Mouse (Mus musculus) myocyte (in vitro differentiated cells): Measurements from ENCODE around the gene Rel. TPM values are rescaled to one million over a fixed set of nuclear protein-coding genes. Genes with fewer than 3 reads are reported as not detected.

Experiments used
- H3K27me3 ChIP-seq: one replicate; pipeline ENCODE4 v1.6.1; 2011; ENCODE audit not compliant: control insufficient read depth, insufficient read depth, insufficient read length
- H3K36me3 ChIP-seq: one replicate; pipeline ENCODE4 v1.6.1; 2011; ENCODE audit not compliant: control insufficient read depth, insufficient read depth
- H3K4me2 ChIP-seq: one replicate; pipeline ENCODE4 v1.6.1; 2011; ENCODE audit warnings: low read depth, control low read depth
- H3K4me3 ChIP-seq: one replicate; pipeline ENCODE4 v1.5.1; 2011; ENCODE audit warnings: mild to moderate bottlenecking, control low read depth, moderate library complexity
- H3K79me2 ChIP-seq: one replicate; pipeline ENCODE4 v1.6.1; 2011; ENCODE audit not compliant: control insufficient read depth, insufficient read depth
- H3ac ChIP-seq: one replicate; pipeline ENCODE4 v1.6.1; 2011; ENCODE audit not compliant: control insufficient read depth, insufficient read length
- CEBPB ChIP-seq: IDR thresholded peaks from 2 replicates; pipeline ENCODE4 v1.6.1; 2011; ENCODE audit warnings: mild to moderate bottlenecking, moderate library complexity; ENCODE audit not compliant: poor library complexity, insufficient read depth, severe bottlenecking
- E2F4 ChIP-seq: IDR thresholded peaks from one replicate; pipeline ENCODE4 v1.6.1; 2011; ENCODE audit warnings: mild to moderate bottlenecking, control low read depth, moderate library complexity; ENCODE audit not compliant: insufficient read depth
- MAX ChIP-seq: IDR thresholded peaks from one replicate; pipeline ENCODE4 v1.6.1; 2011; ENCODE audit warnings: low read depth, mild to moderate bottlenecking, control low read depth
- MYOD1 ChIP-seq, 3 experiments: IDR thresholded peaks; one replicate each; pipeline ENCODE4 v1.6.1; 2011; ENCODE audit warnings: control low read depth in 2 of 3, low read depth in 2 of 3, mild to moderate bottlenecking in 2 of 3, moderate library complexity in 1 of 3; ENCODE audit not compliant: insufficient read length in 2 of 3, control insufficient read depth in 1 of 3
- MYOG ChIP-seq, 3 experiments: IDR thresholded peaks; one replicate each; pipeline ENCODE4 v1.6.1; 2011; ENCODE audit warnings: control low read depth in 2 of 3, low read depth in 2 of 3, mild to moderate bottlenecking in 2 of 3; ENCODE audit not compliant: insufficient read length in 2 of 3, control insufficient read depth in 1 of 3, insufficient read depth in 1 of 3
- POLR2A ChIP-seq: IDR thresholded peaks from one replicate; pipeline ENCODE4 v1.6.1; 2011; ENCODE audit warnings: low read depth, mild to moderate bottlenecking, control low read depth, moderate library complexity; ENCODE audit not compliant: insufficient read length
- POLR2AphosphoS2 ChIP-seq: IDR thresholded peaks from one replicate; pipeline ENCODE4 v1.6.1; 2011; ENCODE audit warnings: low read depth, control low read depth; ENCODE audit not compliant: insufficient read length
- REST ChIP-seq: IDR thresholded peaks from one replicate; pipeline ENCODE4 v1.6.1; 2011; ENCODE audit warnings: mild to moderate bottlenecking, control low read depth, moderate library complexity; ENCODE audit not compliant: insufficient read depth, insufficient read length
- SRF ChIP-seq: IDR thresholded peaks from one replicate; pipeline ENCODE4 v1.6.1; 2011; ENCODE audit warnings: low read depth; ENCODE audit not compliant: control insufficient read depth, insufficient read length
- TCF12 ChIP-seq: IDR thresholded peaks from one replicate; pipeline ENCODE4 v1.6.1; 2011; ENCODE audit warnings: mild to moderate bottlenecking, control low read depth; ENCODE audit not compliant: poor library complexity, insufficient read depth, severe bottlenecking
- TCF3 ChIP-seq: IDR thresholded peaks from one replicate; pipeline ENCODE4 v1.6.1; 2011; ENCODE audit warnings: low read depth, control low read depth; ENCODE audit not compliant: insufficient read length
- USF1 ChIP-seq: IDR thresholded peaks from one replicate; pipeline ENCODE4 v1.6.1; 2011; ENCODE audit warnings: low read depth, mild to moderate bottlenecking, control low read depth, moderate library complexity
- polyA plus RNA-seq: library from polyadenylated mRNA; unstranded; fragments of >200 nt; fragmentation: generic; extraction: Trizol; gene quantifications from one replicate; pipeline ENCODE4 v1.2.1, GENCODE M21; 2012; ENCODE audit warnings: missing spikeins

Rel gene
- polyA plus RNA-seq, 1 experiment = 0.76 TPM

DNA sequence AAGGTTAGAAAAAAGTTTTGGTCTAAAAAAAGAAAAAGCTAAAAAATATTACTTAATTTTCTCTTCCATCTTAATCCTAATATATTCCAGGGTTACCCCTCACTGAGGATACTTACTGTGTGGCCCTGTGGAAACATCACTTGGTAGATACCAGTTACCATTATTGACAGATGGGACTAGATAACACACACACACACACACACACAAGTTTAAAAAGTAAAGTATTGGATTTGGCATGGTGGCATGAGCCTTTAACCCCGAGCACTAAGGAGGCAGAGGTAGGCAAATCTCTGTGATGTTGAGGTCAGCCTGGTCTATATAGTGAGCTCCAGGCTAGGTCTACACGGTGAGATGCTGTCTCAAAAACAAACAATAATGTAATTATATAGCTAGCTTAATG is 42.6 kb downstream of the Rel start:
- no peak for TF ChIP-seq POLR2AphosphoS2
- TF ChIP-seq CEBPB = no peak
- no peak for TF ChIP-seq TCF12
- no peak for TF ChIP-seq POLR2A
- no peak for TF ChIP-seq E2F4
- no peak for TF ChIP-seq TCF3
- TF ChIP-seq MAX = no peak
- TF ChIP-seq USF1 = no peak
- no peak for TF ChIP-seq MYOG (IDR thresholded peaks at IDR 0.05; ENCODE audit: control insufficient read depth in 1 of 3, insufficient read depth in 1 of 3, insufficient read length in 2 of 3, low read depth in 2 of 3)
- TF ChIP-seq SRF = no peak
- no peak for TF ChIP-seq REST
- TF ChIP-seq MYOD1 (IDR thresholded peaks at IDR 0.05; ENCODE audit: control insufficient read depth in 1 of 3, insufficient read length in 2 of 3, low read depth in 2 of 3) = no peak
- Histone ChIP-seq H3K79me2 (no peaks in the 10 kb centered on the region), H3K4me2 (no peak overlapping the region), H3K27me3 (no peaks in the 10 kb centered on the region), H3ac (no peak overlapping the region), H3K36me3 (peaks cover 27% of the 10 kb centered on the region), H3K4me3 (no peak overlapping the region)

DNA sequence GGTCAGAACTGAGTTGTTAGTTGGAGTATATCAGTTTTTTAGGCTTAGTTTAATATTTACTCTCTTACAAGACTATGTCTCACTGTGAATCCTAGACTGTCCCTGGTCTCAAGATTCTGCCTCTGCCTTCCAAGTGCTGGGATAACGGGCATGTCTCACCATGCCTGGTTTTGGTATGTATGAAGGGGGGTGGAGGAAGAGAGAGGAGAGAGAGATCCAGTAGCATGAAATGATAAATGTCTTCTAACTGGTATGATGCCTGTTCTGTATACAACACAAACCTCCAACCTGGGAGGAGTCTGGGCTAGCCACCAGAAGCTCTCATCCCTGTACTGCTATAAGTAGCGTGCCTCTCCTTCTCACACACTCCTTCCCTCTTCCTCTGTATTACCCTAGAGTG is 44.3 kb downstream of the Rel start:
- Histone ChIP-seq H3K4me2 (no peak overlapping the region), H3K79me2 (no peaks in the 10 kb centered on the region), H3K27me3 (no peaks in the 10 kb centered on the region), H3K36me3 (peaks cover 23% of the 10 kb centered on the region), H3ac (no peak overlapping the region), H3K4me3 (no peak overlapping the region)
- no peak for TF ChIP-seq USF1
- TF ChIP-seq MYOD1 (IDR thresholded peaks at IDR 0.05; ENCODE audit: control insufficient read depth in 1 of 3, insufficient read length in 2 of 3, low read depth in 2 of 3) = no peak
- no peak for TF ChIP-seq SRF
- TF ChIP-seq REST = no peak

DNA sequence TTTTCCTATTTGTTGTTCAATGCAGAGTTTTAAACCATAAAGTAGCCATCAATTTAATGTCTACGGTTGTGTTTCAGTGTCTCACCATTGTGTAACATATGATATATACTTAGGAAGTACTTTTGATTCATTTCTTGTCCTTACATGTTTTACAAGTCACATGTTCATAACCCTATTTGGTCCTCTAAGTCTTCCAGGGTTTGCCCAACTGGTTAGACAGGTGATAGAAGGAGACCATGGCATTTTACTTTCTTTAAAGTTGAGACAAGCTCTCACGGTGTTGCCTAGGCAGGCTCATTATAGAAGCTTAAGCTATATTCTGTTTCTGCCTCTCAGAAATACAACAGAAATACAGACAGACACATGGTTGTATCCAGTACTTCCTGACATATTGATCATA is 44.9 kb downstream of the Rel start:
- H3K36me3 ChIP-seq = peaks cover 21% of the 10 kb centered on the region
- no peak overlapping the region for H3ac ChIP-seq
- no peaks in the 10 kb centered on the region for H3K27me3 ChIP-seq
- H3K79me2 ChIP-seq = no peaks in the 10 kb centered on the region
- no peak overlapping the region for H3K4me2 ChIP-seq
- TF ChIP-seq POLR2AphosphoS2 (no peak), MYOG (IDR thresholded peaks at IDR 0.05; ENCODE audit: control insufficient read depth in 1 of 3, insufficient read depth in 1 of 3, insufficient read length in 2 of 3, low read depth in 2 of 3) (no peak), E2F4 (no peak), MYOD1 (IDR thresholded peaks at IDR 0.05; ENCODE audit: control insufficient read depth in 1 of 3, insufficient read length in 2 of 3, low read depth in 2 of 3) (no peak), SRF (no peak), USF1 (no peak), TCF12 (no peak), REST (no peak), MAX (no peak), TCF3 (no peak), CEBPB (no peak)
- no peak overlapping the region for H3K4me3 ChIP-seq

DNA sequence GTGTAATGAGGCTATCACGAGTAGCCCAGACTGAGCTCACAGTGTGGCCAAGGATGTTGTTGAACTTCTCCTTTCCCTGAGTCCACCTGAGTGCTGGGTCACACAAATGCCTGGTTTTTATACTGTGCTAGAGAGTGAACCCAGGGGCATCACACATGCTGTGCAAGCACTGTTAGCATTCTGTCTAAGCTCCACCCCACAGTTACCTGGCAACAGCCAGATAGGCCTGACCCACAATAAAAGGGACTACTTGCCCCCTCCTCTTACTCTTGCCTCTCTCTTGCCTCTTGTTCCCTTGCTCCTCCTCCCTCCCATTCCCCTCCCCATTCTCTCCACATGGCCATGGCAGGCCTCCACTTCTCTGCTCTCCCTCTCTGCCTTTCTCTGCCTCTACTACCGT is 48.4 kb downstream of the Rel start:
- Histone ChIP-seq H3K27me3 (no peaks in the 10 kb centered on the region), H3K4me2 (no peak overlapping the region), H3K79me2 (no peaks in the 10 kb centered on the region), H3ac (no peak overlapping the region), H3K4me3 (no peak overlapping the region), H3K36me3 (peaks cover 19% of the 10 kb centered on the region)
- TF ChIP-seq MAX (no peak), MYOG (IDR thresholded peaks at IDR 0.05; ENCODE audit: control insufficient read depth in 1 of 3, insufficient read depth in 1 of 3, insufficient read length in 2 of 3, low read depth in 2 of 3) (no peak), TCF3 (no peak), REST (no peak), TCF12 (no peak), MYOD1 (IDR thresholded peaks at IDR 0.05; ENCODE audit: control insufficient read depth in 1 of 3, insufficient read length in 2 of 3, low read depth in 2 of 3) (no peak), SRF (no peak), POLR2A (no peak), E2F4 (no peak), CEBPB (no peak)

DNA sequence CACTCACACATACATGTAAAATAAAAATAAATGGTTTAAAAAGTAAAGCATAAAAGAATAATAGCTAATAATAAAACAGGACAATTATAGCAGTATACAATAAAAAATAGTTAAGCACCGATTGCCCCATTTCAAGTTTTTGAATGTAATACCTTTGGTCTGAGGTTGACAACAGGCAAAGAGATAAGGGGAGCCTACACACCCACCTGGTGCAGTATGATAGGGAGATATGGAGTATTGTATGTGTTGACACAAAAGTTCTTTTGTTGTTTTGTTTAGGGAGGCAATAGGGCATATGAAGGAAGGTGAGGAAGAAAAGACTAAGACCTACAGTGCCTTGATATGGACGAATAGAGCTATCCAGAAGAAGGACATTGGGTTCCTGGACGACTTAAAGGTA is 50.9 kb downstream of the Rel start:
- Histone ChIP-seq H3ac (no peak overlapping the region), H3K4me2 (no peak overlapping the region), H3K27me3 (no peaks in the 10 kb centered on the region), H3K4me3 (no peak overlapping the region), H3K79me2 (no peaks in the 10 kb centered on the region), H3K36me3 (peaks cover 16% of the 10 kb centered on the region)
- no peak for TF ChIP-seq CEBPB
- no peak for TF ChIP-seq POLR2AphosphoS2
- no peak for TF ChIP-seq MYOG (IDR thresholded peaks at IDR 0.05; ENCODE audit: control insufficient read depth in 1 of 3, insufficient read depth in 1 of 3, insufficient read length in 2 of 3, low read depth in 2 of 3)
- TF ChIP-seq SRF = no peak
- TF ChIP-seq MAX = no peak
- no peak for TF ChIP-seq MYOD1 (IDR thresholded peaks at IDR 0.05; ENCODE audit: control insufficient read depth in 1 of 3, insufficient read length in 2 of 3, low read depth in 2 of 3)
